Mouse (Mus musculus) lung, adult 2 months (tissue): Measurements from ENCODE around the gene Ddx51.

Experiments used
- CTCF ChIP-seq: fragments of 200-500 bp; IDR thresholded peaks from 2 replicates; pipeline ENCODE4 v1.5.1; 2011; ENCODE audit warnings: mild to moderate bottlenecking, low read length, control low read depth; ENCODE audit not compliant: insufficient read depth
- POLR2A ChIP-seq: fragments of 200-500 bp; IDR thresholded peaks from 2 replicates; pipeline ENCODE4 v1.6.1; 2011; ENCODE audit warnings: low read depth, mild to moderate bottlenecking, control low read depth, low read length, borderline replicate concordance; ENCODE audit errors: extremely low read depth

- TF ChIP-seq CTCF (no peak), POLR2A (no peak)
Observed at GRCm38 (mm10) chr5:110619226-110619625, 34.0 kb upstream of the Ddx51 start.
